Mouse (Mus musculus) gastrocnemius, adult 8-10 months (tissue): ENCODE measurements around the gene Cbfb. TPM values are rescaled to one million over a fixed set of nuclear protein-coding genes. Genes with fewer than 3 reads are reported as not detected.
"Not testable (repeated sequence)": the region's sequence is repeated elsewhere in the genome, so short reads cannot be mapped to it uniquely, and the experiment has no call there.

Experiments
- DNase-seq, 2 experiments: peaks; one replicate each; pipeline ENCODE4 v3.0.0; 2022; ENCODE audit warnings: low spot score in 2 of 2
- total RNA-seq, 4 experiments: library from RNA; stranded (reverse); gene quantifications; 2 replicates each; pipeline ENCODE4 v1.2.4; 2022

Cbfb gene
- total RNA-seq: 10 to 100 TPM; 87.8 to 96.8 (median 94.6) TPM

DNA sequence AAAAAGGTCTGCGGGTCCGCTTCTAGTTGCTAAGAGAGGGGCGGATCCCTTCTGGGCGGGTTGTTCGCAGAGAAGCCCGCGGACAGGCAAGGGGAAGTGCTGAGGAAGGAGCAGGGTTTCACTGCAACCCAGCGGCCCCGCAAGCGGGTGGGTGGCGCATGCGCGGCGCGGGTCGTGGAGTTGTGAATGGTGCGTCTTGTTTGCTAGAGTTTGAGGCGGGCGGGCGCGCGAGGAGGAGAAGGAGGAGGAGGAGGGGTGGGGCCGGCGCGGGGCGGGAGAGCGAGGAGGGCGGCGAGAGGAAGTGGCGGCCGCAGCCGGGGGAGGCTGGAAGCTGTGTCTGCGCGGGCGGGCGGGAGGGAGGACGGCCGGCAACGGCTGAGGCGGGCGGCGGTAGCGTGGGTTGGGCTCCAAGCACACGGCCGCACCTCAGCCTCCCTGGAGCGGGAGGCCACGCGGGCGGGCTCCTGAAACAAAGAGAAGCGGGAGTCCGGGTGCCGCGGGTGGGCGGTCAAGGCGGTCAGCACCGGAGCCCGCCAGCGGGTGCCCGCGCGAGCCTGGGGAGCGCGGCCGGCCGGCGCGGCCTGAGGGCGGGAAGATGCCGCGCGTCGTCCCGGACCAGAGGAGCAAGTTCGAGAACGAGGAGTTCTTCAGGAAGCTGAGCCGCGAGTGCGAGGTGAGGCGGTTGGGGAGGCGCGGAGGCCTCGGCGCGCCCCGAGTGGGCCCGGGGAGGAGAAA, at the start of gene Cbfb:
Gene Cbfb (plus strand): TSS at position 294 of the 735 bp plus-strand sequence.
- peak; percentile 94 to 98 for DNase-seq

DNA sequence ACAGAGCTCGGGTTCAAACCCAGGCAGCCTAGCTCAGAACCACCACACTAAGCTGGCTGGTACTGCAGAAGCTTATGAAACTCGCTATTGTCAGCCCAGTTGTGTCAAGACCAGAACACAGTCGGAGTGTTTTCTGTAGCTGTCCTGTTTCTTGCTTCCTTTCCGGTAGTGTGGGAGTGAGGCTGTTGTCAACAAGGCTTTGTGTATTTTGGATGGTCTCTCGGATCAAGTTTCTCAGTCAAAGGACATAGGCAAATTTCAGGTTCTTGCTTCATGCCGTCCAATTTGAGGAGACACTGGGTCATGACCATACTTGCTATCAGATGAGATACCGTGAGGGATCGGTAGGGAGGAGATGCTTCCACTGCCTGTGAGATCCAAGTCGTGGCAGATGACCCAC, 40.6 kb upstream of the Cbfb start:
- DNase-seq: no peak

DNA sequence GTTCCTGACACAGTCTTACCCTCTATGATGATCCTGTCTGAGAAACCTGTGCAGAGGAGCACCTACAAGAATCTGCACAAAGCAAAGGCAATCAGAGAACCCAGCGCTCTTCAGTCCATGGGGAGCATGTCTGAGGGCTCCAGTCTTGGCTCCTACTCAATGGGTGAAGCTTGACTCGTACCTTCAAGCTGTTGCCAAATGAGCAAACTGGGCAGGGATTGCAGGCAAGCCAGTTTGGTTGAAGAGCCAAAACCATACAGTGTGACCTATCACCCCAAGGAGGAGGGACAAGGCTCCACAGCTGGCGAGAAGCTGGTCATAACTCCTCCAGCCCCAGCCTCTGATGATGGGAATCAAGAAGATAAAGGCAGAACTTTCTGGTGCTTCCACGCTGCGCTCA, 39.0 kb upstream of the Cbfb start, which contains the start of gene Ces4a:
Gene Ces4a (plus strand): TSS at position 292 of the 400 bp plus-strand sequence.
- no peak for DNase-seq

DNA sequence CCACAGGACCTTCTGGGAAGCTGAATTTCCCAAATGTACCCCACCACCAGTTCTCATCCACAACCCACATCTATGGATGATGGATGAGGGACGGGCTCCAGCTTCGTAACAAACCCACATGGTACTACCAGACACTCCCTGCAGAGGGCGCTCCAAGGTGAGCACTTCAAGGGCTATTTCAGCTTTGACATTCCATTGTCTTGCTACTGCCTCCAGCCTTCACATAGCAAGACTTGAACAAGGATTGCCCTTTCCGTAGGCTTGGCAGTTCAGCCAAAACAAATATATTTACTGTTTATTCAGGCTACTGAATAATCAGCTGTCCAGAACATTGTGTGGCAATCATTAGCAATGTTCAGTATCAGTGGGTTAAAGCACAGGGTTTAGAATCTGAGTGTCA, 32.1 kb upstream of the Cbfb start:
- peak; percentile 51 to 58 for DNase-seq

DNA sequence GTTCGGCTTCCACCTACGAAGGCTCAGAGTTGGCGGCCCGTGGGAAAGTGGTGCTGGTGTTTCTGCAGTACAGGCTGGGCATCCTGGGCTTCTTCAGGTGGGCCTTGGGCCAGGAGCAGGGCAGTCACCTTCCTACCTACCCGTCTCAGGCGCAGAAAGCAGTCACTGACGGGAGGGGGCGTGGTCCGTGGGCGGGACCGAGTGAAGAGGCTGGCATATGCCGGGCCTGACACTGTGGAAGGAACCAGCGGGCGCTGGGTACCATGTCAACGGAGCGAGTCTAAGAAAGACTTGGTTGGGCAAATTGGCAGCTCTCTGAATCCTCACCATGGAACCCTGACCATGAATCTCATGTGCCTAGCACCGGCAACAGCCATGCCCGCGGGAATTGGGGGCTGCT, 28.1 kb upstream of the Cbfb start:
- DNase-seq: no peak

DNA sequence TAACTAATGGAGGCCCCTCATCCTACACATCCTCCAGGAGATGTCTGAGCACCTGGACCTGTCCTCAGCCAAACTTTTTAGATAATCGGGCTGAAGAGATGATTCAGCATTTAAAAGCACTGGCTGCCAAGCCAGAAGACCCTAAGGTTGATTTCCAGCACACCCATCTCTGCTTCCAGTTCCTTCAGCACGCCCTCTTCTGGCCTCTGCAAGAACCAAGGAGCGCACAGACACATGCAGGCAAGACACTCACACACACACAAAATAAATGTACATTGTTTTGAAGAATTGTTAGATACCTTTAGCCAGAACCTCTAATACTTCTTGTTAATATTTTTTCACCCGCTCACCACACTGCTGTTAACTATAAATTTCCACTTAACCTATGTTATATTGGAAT, 18.8 kb upstream of the Cbfb start:
- DNase-seq: no peak

DNA sequence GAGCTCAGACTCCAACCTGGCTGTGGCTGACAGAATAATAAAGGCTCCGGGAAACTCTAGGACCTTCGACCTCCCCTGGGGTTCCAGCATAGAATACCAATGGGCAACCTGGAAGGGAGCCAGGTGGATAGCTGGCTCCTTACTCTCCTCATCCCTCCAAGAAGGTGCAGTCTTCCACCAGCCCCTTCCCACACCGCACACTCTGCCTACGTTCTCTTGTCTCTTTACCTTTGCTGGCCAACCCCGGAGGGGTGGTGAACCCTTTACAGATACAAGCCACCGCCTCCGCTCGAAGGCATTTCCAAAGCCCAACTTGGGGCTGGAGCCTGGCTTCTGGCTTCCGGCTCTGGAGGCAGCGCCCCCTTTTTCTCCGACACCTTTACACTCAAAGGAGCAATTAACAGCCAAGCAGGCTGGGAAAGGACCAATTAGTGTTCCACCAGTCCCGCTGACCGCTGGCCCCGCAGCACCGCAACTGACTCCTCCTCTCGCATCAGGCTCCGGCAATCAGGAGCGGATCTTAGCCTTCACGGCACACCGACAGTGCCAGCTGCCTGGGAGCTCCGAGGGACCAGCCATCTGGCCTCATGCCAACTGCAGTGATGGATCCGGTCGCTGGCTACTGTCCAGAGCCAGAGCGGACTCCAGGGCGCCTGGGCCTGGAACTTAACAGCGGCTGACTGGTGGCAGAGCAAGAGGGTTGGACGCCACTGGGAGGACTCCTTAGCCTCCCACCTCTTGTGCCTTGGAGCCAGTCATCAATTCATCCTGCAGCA, 17.7 kb upstream of the Cbfb start:
- DNase-seq: peak; percentile 57 to 78

DNA sequence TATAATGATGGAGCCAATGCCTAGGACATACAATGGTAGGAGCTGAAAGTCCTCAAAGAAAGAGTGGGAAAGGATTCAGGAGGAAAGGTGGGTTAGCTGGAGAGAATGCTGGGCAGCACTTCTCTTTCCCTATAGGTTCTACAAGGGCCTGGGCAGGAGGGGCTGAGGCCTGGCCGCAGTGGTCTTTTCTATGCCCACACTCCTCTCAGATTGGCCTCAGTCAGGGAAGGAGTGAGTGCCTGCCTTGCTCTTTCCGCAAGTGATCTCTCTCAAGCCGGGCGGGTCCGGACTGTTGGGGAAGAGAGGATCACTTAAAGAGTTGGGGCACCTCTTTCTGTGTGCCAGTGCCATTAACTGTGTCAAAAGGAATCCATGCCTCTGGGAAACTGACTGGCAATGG, 16.2 kb upstream of the Cbfb start:
- DNase-seq: no peak

DNA sequence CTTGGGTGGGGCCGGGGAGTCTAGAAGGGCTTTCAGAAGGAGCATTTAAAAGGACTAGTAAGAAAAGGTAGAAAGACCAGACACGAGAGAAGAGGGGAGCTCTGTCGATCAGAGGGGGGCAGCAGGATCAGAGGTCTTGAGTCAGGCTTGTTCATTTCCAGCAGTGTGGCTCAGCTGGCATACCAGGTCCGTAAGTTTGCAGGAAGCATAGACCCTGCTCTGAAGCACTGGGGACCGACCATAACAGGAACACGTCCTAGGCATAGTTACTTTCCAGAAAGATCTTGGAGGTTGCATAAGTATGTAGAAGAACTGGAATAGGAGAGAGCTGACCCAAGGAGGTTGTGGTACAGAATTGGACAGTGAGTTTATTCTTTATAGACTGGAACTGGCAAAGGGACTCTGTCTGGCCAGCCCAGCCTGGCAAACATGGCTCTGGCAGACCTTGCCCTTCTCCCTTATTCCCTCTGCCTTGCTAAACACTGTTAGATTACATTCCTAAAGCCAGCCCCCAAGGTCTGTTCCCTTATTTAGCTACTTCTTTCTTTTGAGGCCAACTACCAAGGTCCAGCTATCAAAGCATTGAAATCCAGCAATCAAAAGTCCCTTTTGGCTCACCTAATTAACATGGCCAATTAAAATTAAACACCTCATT, 15.3 kb upstream of the Cbfb start:
- DNase-seq: no peak

DNA sequence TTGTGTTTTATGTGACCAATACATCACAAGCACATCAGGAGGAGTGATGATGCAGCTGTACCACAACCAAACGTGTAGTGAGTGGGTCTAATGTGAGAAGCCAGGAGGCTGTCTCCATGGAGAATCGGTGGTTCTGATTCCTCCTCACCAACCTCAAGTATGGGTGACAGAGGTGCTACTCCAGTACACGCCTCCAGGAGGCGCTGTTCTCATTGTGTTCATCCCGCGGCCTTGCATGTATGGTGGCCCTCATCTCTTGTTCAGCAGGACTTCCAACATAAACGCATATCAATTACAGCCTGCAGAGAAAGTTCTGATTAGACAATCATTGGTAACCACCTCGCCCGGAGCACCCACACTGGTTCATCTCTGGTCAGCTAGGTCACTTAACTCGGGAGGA, 12.9 kb upstream of the Cbfb start:
- peak in 1 of 2 experiments; percentile 30 for DNase-seq

DNA sequence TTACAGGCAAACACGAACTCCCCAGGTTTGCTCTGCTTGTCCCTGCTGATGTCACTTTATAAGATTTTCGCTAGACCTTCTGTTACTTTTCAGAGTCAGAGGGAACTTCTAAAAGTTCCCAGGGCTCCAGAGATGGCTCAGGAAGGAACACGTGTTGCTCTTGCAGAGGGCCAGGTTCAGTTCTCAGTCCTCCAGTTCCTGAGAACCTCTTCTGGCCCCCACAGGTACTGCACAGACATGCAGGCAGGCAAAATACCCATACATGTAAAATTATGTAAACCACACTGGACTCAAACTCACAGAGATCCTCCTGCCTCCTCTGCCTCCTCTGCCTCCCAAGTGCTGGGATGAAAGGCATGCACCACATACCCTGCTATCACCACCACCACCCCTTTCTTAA, 12.4 kb upstream of the Cbfb start:
- DNase-seq: no peak

DNA sequence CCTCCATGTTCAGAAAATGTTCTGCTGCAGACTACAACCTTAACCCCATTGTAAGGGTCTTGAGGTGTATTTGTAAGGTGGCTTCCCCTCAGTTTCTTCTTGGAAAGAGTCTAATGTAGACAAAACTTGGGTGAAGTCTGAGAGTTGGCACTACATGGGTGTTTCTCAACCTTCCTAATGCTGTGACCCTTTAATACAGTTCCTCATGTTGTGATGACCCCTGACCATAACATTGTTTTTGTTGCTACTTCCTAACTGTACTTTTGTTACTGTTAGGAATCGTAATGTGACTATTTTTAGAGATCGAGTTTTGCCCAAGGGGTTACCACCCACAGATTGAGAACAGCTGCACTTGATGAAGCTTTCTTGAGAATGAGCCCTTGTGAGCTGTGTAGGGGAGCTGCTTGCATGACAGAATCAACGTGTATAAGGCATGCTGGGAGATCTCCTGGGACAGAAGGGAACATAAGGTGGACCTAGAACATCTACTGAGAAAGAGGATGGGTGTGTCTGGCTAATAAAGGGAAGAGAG, 9.3 kb upstream of the Cbfb start:
- DNase-seq: no peak

DNA sequence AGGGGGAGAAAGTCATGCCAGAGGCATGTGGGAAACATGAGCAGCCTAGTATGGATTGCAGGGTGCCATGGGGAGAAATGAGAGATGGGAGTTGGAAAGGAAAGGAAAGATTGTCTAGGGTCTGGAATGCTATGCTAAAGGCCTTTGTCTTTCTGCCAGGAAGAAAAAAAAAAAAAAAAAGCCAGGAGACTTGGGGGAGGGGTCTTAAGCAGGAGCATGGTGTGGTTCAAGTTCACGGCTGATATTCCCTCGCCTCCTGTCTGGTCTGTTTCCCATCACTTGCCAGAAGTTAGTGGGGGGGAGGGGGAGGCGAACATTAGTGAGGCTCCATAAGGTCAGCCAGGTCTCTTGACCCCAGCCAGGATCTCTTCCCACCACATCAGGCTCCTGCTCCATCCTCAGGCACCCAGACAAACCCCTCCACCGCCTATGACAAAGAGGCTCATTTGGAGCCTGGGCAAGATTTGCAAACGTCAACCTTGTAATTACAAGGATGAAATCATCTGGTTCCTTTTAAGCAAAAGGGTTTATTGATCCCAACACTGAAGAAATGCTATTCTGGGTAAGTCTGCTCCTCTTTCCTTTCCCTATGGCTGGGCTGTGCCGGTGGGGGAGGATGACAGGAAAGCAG, 6.1 kb upstream of the Cbfb start:
- no peak for DNase-seq

DNA sequence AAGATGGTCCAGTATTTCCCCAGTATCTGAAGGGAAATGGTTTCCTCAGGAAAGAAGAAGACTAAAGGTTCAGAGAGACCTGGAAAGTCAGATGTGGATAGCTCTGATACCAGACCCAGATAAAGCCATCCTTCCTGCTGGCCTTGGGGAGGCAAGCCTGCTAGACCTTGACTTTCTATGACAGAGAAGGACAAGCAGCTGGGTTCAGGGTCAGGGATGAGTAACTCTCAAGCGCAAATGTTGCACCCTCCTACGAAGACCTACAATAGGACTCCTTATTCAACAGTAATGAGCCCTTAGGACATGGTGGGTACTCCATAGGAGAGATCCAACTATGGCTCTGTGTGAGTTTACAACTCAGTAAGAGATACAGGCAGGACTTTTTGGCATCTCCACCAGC, 5.3 kb upstream of the Cbfb start:
- DNase-seq: no peak

DNA sequence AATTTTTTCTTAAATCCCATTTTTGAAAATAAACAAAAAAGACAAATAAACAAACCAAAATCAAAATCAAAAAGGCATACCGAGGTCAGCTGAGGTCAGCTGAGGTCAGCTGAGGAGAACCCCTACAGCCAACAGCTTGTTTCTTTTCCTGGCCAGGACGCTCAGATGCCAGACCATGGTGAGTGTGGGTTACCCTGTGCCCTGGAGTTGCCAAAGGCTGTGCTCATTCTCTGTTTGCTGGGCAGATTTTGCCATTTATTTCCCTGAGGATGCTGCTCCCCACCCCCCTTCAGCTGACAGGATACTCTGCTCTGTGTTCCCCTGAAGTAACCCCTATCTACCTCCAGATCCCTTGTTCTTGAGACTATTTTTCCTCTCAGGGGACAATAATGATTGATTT, 3.4 kb upstream of the Cbfb start:
- no peak for DNase-seq

DNA sequence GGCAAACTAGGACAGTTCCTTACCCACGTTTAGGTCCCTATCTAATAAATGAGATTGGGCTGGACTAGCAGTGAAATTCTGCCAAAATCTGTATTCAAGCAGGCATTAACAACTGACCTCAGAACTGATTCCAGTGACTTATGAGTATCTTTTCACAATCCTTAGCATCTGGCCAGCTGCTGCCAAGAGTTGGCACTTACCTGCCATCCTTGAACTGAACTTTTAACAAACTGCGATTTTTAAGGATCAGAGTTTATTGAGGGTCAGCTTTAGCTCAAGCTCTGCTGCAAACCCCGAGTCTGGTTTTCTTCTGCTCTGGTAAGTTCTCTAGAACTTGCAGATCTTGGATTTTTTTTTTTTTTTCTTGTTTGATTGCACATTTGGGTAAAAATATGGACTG, 892 bp upstream of the Cbfb start:
- no peak for DNase-seq

DNA sequence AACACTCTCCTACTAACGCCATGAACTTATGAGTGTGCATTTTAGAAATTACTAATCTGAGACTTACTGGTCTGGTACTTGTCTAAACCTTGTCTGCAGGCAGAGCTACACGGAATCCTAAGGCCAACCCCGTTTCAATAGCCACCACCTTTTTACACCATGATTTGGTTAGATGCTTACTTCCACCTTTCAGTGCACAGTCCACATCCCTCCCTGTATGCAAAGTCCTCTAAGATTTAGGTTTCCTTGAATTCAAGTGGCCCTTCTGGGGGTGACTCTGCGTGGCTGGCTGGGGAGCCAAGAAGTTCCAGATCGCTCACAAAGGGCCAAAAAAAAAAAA, 463 bp upstream of the Cbfb start:
- no peak for DNase-seq

DNA sequence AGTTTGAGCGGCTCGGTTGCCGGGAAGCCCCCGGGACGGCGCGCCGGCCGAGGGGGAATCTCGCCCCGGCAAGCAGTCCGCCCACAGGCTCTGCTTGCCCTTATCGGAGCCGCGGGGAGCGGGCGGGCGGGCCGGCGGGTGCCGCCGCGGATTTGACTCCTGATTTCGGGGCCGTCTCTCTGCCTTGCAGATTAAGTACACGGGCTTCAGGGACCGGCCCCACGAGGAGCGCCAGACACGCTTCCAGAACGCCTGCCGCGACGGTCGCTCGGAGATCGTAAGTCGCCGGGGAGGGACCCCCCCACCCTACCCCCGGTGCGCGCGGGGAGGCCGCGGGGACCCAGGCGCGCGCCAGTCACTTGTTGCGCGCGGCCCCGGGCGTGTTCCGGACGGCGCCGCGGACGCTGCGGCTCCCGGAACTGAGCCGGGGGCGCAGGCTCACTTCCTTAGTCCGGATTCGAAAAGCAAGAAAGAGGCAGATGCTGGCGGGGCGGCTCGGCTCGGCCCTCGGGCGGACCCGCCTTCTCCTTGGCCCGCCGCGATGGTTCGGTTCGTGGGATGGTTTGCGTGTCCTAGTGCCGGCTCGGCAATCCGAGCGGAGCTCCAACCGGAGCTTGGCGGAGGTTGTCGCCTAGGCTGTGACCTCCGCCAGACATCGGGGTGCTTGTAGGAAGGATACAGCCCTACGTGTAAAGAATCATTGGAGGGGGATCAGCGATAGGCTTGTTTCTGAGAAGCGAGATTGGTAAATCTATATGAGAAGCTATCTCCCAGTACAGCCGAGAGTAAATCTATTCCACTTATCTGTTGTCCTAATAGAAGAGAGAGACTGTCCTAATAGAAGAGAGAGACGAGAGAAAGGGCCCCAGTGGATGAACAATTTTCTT, 885 bp downstream of the Cbfb start:
- DNase-seq: peak; percentile 47 to 50

DNA sequence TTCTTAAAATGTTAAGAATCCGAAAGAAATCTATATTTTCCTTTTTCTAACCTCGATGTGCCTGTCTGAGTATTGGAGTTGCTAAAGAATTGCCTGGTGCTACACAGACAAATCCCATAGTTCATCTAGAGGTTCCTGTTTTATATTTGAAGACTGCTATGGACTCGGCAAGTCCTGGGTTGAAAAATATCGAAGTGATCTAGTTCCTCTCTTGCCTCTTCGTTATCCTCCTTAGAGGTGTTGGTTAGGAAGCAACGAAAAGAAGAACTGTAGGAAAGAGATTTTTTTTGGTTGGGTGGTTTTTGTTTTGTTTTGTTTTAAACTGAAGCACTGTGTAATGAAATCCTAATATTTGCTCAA, 1.5 kb downstream of the Cbfb start:
- no peak for DNase-seq

DNA sequence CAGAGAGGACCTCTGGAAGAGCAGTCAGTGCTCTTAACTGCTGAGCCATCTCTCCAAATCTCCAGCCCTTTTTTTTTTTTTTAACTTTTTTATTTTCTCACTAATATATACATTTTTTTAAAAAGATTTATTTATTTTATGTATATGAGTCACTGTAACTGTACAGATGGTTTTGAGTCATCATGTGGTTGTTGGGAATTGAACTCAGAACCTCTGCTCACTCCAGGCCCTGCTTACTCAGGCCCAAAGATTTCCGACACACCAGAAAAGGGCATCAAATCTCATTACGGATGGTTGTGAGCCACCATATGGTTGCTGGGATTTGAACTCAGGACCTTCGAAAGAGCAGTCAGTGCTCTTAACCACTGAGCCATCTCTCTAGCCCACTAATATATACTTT, 4.8 kb downstream of the Cbfb start:
- not testable (repeated sequence) for DNase-seq
